Mouse (Mus musculus): ENCODE results near the gene Ttc28. TPM values are rescaled to one million over a fixed set of nuclear protein-coding genes. Genes with fewer than 3 reads are reported as not detected.

The Ttc28 gene
- polyA plus RNA-seq, 1 experiment, result 4.8 TPM

GRCm38 (mm10) chr5:110923336-110923735 is 43.7 kb downstream of the Ttc28 start:
- TF ChIP-seq POLR2A (IDR thresholded peaks at IDR 0.05; ENCODE audit: control insufficient read depth, extremely low read depth, insufficient read depth, low read length, poor library complexity) (no peak), CTCF (IDR thresholded peaks at IDR 0.05; ENCODE audit: borderline replicate concordance, control insufficient read depth, extremely low read depth, insufficient read depth, low read length, poor library complexity) (no peak)
- Histone ChIP-seq H3K36me3 (ENCODE audit: control insufficient read depth, insufficient read depth, low read length) (no peaks in the 10 kb centered on the region), H3K27ac (ENCODE audit: control insufficient read depth, insufficient read depth, low read length) (no peak overlapping the region), H3K27me3 (ENCODE audit: control insufficient read depth, insufficient read depth, low read length) (no peaks in the 10 kb centered on the region), H3K4me1 (replicated peaks; ENCODE audit: control insufficient read depth, insufficient read depth, low read length) (no peaks in the 10 kb centered on the region), H3K4me3 (ENCODE audit: control insufficient read depth, insufficient read depth, low read length) (no peak overlapping the region)
- 89% methylated on average over 1 of the region's 1 CpGs for WGBS
- no peak for DNase-seq

GRCm38 (mm10) chr5:110924636-110925035 is 45.0 kb downstream of the Ttc28 start:
- no peak for TF ChIP-seq CTCF (IDR thresholded peaks at IDR 0.05; ENCODE audit: borderline replicate concordance, control insufficient read depth, extremely low read depth, insufficient read depth, low read length, poor library complexity)
- TF ChIP-seq POLR2A (IDR thresholded peaks at IDR 0.05; ENCODE audit: control insufficient read depth, extremely low read depth, insufficient read depth, low read length, poor library complexity), result no peak
- Histone ChIP-seq H3K4me1 (replicated peaks; ENCODE audit: control insufficient read depth, insufficient read depth, low read length) (no peaks in the 10 kb centered on the region), H3K27me3 (ENCODE audit: control insufficient read depth, insufficient read depth, low read length) (no peaks in the 10 kb centered on the region), H3K36me3 (ENCODE audit: control insufficient read depth, insufficient read depth, low read length) (no peaks in the 10 kb centered on the region), H3K4me3 (ENCODE audit: control insufficient read depth, insufficient read depth, low read length) (no peak overlapping the region), H3K27ac (ENCODE audit: control insufficient read depth, insufficient read depth, low read length) (no peak overlapping the region)
- no peak for DNase-seq
- WGBS, result 99% methylated on average over 3 of the region's 3 CpGs

- Histone ChIP-seq H3K27ac (ENCODE audit: control insufficient read depth, insufficient read depth, low read length) (no peak overlapping the region), H3K4me3 (ENCODE audit: control insufficient read depth, insufficient read depth, low read length) (no peak overlapping the region), H3K4me1 (replicated peaks; ENCODE audit: control insufficient read depth, insufficient read depth, low read length) (no peaks in the 10 kb centered on the region), H3K36me3 (ENCODE audit: control insufficient read depth, insufficient read depth, low read length) (no peaks in the 10 kb centered on the region), H3K27me3 (ENCODE audit: control insufficient read depth, insufficient read depth, low read length) (no peaks in the 10 kb centered on the region)
- WGBS, result 97% methylated on average over 5 of the region's 5 CpGs
- DNase-seq, result no peak
- TF ChIP-seq POLR2A (IDR thresholded peaks at IDR 0.05; ENCODE audit: control insufficient read depth, extremely low read depth, insufficient read depth, low read length, poor library complexity) (no peak), CTCF (IDR thresholded peaks at IDR 0.05; ENCODE audit: borderline replicate concordance, control insufficient read depth, extremely low read depth, insufficient read depth, low read length, poor library complexity) (no peak)
Observed at GRCm38 (mm10) chr5:110925804-110926203, 46.2 kb downstream of the Ttc28 start.

GRCm38 (mm10) chr5:110928289-110928688 is 48.7 kb downstream of the Ttc28 start:
- Histone ChIP-seq H3K36me3 (ENCODE audit: control insufficient read depth, insufficient read depth, low read length) (no peaks in the 10 kb centered on the region), H3K4me3 (ENCODE audit: control insufficient read depth, insufficient read depth, low read length) (no peak overlapping the region), H3K27me3 (ENCODE audit: control insufficient read depth, insufficient read depth, low read length) (no peaks in the 10 kb centered on the region), H3K27ac (ENCODE audit: control insufficient read depth, insufficient read depth, low read length) (no peak overlapping the region), H3K4me1 (replicated peaks; ENCODE audit: control insufficient read depth, insufficient read depth, low read length) (no peaks in the 10 kb centered on the region)
- no peak for DNase-seq
- TF ChIP-seq POLR2A (IDR thresholded peaks at IDR 0.05; ENCODE audit: control insufficient read depth, extremely low read depth, insufficient read depth, low read length, poor library complexity) (no peak), CTCF (IDR thresholded peaks at IDR 0.05; ENCODE audit: borderline replicate concordance, control insufficient read depth, extremely low read depth, insufficient read depth, low read length, poor library complexity) (no peak)
- 89% methylated on average over 3 of the region's 3 CpGs for WGBS

GRCm38 (mm10) chr5:110929306-110929705 is 49.7 kb downstream of the Ttc28 start:
- H3K27me3 ChIP-seq (ENCODE audit: control insufficient read depth, insufficient read depth, low read length), result no peaks in the 10 kb centered on the region
- no peak overlapping the region for H3K27ac ChIP-seq (ENCODE audit: control insufficient read depth, insufficient read depth, low read length)
- WGBS, result 93% methylated on average over 4 of the region's 4 CpGs
- DNase-seq, result no peak
- no peaks in the 10 kb centered on the region for H3K4me1 ChIP-seq (replicated peaks; ENCODE audit: control insufficient read depth, insufficient read depth, low read length)
- no peaks in the 10 kb centered on the region for H3K36me3 ChIP-seq (ENCODE audit: control insufficient read depth, insufficient read depth, low read length)
- TF ChIP-seq POLR2A (IDR thresholded peaks at IDR 0.05; ENCODE audit: control insufficient read depth, extremely low read depth, insufficient read depth, low read length, poor library complexity) (no peak), CTCF (IDR thresholded peaks at IDR 0.05; ENCODE audit: borderline replicate concordance, control insufficient read depth, extremely low read depth, insufficient read depth, low read length, poor library complexity) (no peak)
- H3K4me3 ChIP-seq (ENCODE audit: control insufficient read depth, insufficient read depth, low read length), result no peak overlapping the region

GRCm38 (mm10) chr5:110936606-110937005 is 57.0 kb downstream of the Ttc28 start:
- H3K4me3 ChIP-seq (ENCODE audit: control insufficient read depth, insufficient read depth, low read length), result no peak overlapping the region
- no peak overlapping the region for H3K27ac ChIP-seq (ENCODE audit: control insufficient read depth, insufficient read depth, low read length)
- no peaks in the 10 kb centered on the region for H3K4me1 ChIP-seq (replicated peaks; ENCODE audit: control insufficient read depth, insufficient read depth, low read length)
- H3K27me3 ChIP-seq (ENCODE audit: control insufficient read depth, insufficient read depth, low read length), result no peaks in the 10 kb centered on the region
- TF ChIP-seq POLR2A (IDR thresholded peaks at IDR 0.05; ENCODE audit: control insufficient read depth, extremely low read depth, insufficient read depth, low read length, poor library complexity) (no peak), CTCF (IDR thresholded peaks at IDR 0.05; ENCODE audit: borderline replicate concordance, control insufficient read depth, extremely low read depth, insufficient read depth, low read length, poor library complexity) (no peak)
- H3K36me3 ChIP-seq (ENCODE audit: control insufficient read depth, insufficient read depth, low read length), result no peaks in the 10 kb centered on the region
- no peak for DNase-seq
- 95% methylated on average over 5 of the region's 5 CpGs for WGBS

- no peak for DNase-seq
- no peaks in the 10 kb centered on the region for H3K4me1 ChIP-seq (replicated peaks; ENCODE audit: control insufficient read depth, insufficient read depth, low read length)
- TF ChIP-seq POLR2A (IDR thresholded peaks at IDR 0.05; ENCODE audit: control insufficient read depth, extremely low read depth, insufficient read depth, low read length, poor library complexity) (no peak), CTCF (IDR thresholded peaks at IDR 0.05; ENCODE audit: borderline replicate concordance, control insufficient read depth, extremely low read depth, insufficient read depth, low read length, poor library complexity) (no peak)
- WGBS, result 96% methylated on average over 8 of the region's 8 CpGs
- H3K27ac ChIP-seq (ENCODE audit: control insufficient read depth, insufficient read depth, low read length), result no peak overlapping the region
- no peak overlapping the region for H3K4me3 ChIP-seq (ENCODE audit: control insufficient read depth, insufficient read depth, low read length)
- H3K36me3 ChIP-seq (ENCODE audit: control insufficient read depth, insufficient read depth, low read length), result no peaks in the 10 kb centered on the region
- H3K27me3 ChIP-seq (ENCODE audit: control insufficient read depth, insufficient read depth, low read length), result no peaks in the 10 kb centered on the region
Observed at GRCm38 (mm10) chr5:110944326-110944725, 64.7 kb downstream of the Ttc28 start.
